Mouse (Mus musculus) stomach, postnatal 0 days (tissue): ENCODE data around the gene Sema4f. TPM values are rescaled to one million over a fixed set of nuclear protein-coding genes. Genes with fewer than 3 reads are reported as not detected.
A peak's percentile ranks its signal among the peaks of the same experiment; 100 is the strongest.

Experiments
- ATAC-seq: fragments of 200-750 bp; cut with Nextera tagmentation; 2 replicates; pipeline ENCODE4 v1.8.0; 2017; ENCODE audit not compliant: low FRiP score, low TSS enrichment
- DNase-seq: peaks from one replicate; pipeline ENCODE4 v3.0.0-alpha.2; 2016; ENCODE audit warnings: low spot score
- H3K27ac ChIP-seq: fragments of 300-500 bp; sonication (generic); replicated peaks from 2 replicates; pipeline ENCODE4 v1.5.1; 2014; ENCODE audit warnings: mild to moderate bottlenecking, control low read depth
- H3K27me3 ChIP-seq: fragments of 300-500 bp; sonication (generic); 2 replicates; pipeline ENCODE4 v1.6.1; 2014; ENCODE audit warnings: low read length; ENCODE audit not compliant: control insufficient read depth, insufficient read depth
- H3K36me3 ChIP-seq: fragments of 300-500 bp; sonication (generic); 2 replicates; pipeline ENCODE4 v1.6.1; 2014; ENCODE audit warnings: low read length, mixed read lengths; ENCODE audit not compliant: control insufficient read depth, insufficient read depth
- H3K4me1 ChIP-seq: fragments of 300-500 bp; sonication (generic); replicated peaks from 2 replicates; pipeline ENCODE4 v1.6.1; 2014; ENCODE audit warnings: antibody characterized with exemption; ENCODE audit not compliant: control insufficient read depth, insufficient read depth
- H3K4me2 ChIP-seq: fragments of 300-500 bp; sonication (generic); replicated peaks from 2 replicates; pipeline ENCODE4 v1.6.1; 2014; ENCODE audit warnings: low read depth, mild to moderate bottlenecking, control low read depth, moderate library complexity
- H3K4me3 ChIP-seq: fragments of 300-500 bp; sonication (generic); 2 replicates; pipeline ENCODE4 v1.5.1; 2014; ENCODE audit warnings: low read depth, low read length, control low read depth
- H3K9ac ChIP-seq: fragments of 300-500 bp; sonication (generic); 2 replicates; pipeline ENCODE4 v1.6.1; 2014; ENCODE audit warnings: mild to moderate bottlenecking, low read length, control low read depth, mixed read lengths
- H3K9me3 ChIP-seq: fragments of 300-500 bp; sonication (generic); 2 replicates; pipeline ENCODE4 v1.6.1; 2016; ENCODE audit warnings: low read length; ENCODE audit not compliant: control insufficient read depth
- CTCF ChIP-seq: IDR thresholded peaks from 2 replicates; pipeline ENCODE4 v1.5.1; 2016; ENCODE audit warnings: antibody characterized with exemption, low read depth, mild to moderate bottlenecking, moderate library complexity
- EP300 ChIP-seq: optimal IDR thresholded peaks from 2 replicates; pipeline ENCODE3; 2016; ENCODE audit warnings: antibody characterized with exemption
- WGBS: fragments of 180-500 bp; shearing (Covaris S2); extraction: QIAGEN DNeasy Blood & Tissue Kit; methylation state at CpG from one replicate; pipeline ENCODE4 v1.1.7; 2014; 5-methylcytosine and 5-hydroxymethylcytosine counted together
- polyA plus RNA-seq: library from polyadenylated mRNA; unstranded; fragments of >200 nt; fragmentation: Nextera tagmentation; extraction: Ambion mirVana; gene quantifications from 2 replicates; pipeline ENCODE4 v1.2.1, GENCODE M21; 2015

Sema4f gene
- polyA plus RNA-seq, 1 experiment from 2014 or later, result 0.58 TPM

- Histone ChIP-seq H3K4me2 (no peak overlapping the region), H3K36me3 (no peaks in the 10 kb centered on the region), H3K9ac (no peak overlapping the region), H3K4me1 (no peaks in the 10 kb centered on the region), H3K4me3 (no peak overlapping the region), H3K9me3 (no peaks in the 10 kb centered on the region), H3K27ac (peak overlapping the region; percentile 53; the same call in 1 of the 2 replicates), H3K27me3 (no peaks in the 10 kb centered on the region)
- TF ChIP-seq EP300 (no peak), CTCF (peak; percentile 77)
- WGBS, result 24% methylated on average over 14 of the region's 14 CpGs
- peak; percentile 97 for ATAC-seq
- DNase-seq, result peak; percentile 84
These were observed 30.3 kb downstream of the Sema4f start for GRCm38 (mm10) chr6:82909136-82909855.

- no peak for ATAC-seq
These were observed 31.5 kb downstream of the Sema4f start for GRCm38 (mm10) chr6:82908034-82908433.

GRCm38 (mm10) chr6:82906985-82907384, 32.6 kb downstream of the Sema4f start:
- Histone ChIP-seq H3K9me3 (no peaks in the 10 kb centered on the region), H3K27me3 (no peaks in the 10 kb centered on the region), H3K4me2 (no peak overlapping the region), H3K4me3 (no peak overlapping the region), H3K36me3 (no peaks in the 10 kb centered on the region), H3K4me1 (no peaks in the 10 kb centered on the region), H3K27ac (no peak overlapping the region), H3K9ac (no peak overlapping the region)
- 90% methylated on average over 3 of the region's 3 CpGs for WGBS
- ATAC-seq, result no peak
- DNase-seq, result no peak
- no peak for TF ChIP-seq EP300
- no peak for TF ChIP-seq CTCF

More at GRCm38 (mm10) chr6:82908034-82908433, 31.5 kb downstream of the Sema4f start:
- Histone ChIP-seq H3K9ac (no peak overlapping the region), H3K27ac (no peak overlapping the region), H3K4me1 (no peaks in the 10 kb centered on the region), H3K4me3 (no peak overlapping the region), H3K27me3 (no peaks in the 10 kb centered on the region), H3K36me3 (no peaks in the 10 kb centered on the region), H3K9me3 (no peaks in the 10 kb centered on the region), H3K4me2 (no peak overlapping the region)
- no peak for DNase-seq
- WGBS, result 65% methylated on average over 8 of the region's 8 CpGs
- no peak for TF ChIP-seq CTCF

- H3K4me1 ChIP-seq, result peaks cover 6% of the 10 kb centered on the region; the same call in 1 of the 2 replicates
- no peaks in the 10 kb centered on the region for H3K36me3 ChIP-seq
- no peak for DNase-seq
- TF ChIP-seq CTCF (no peak), EP300 (no peak)
- ATAC-seq, result peak; percentile 69; the same call in 1 of the 2 replicates
- H3K27me3 ChIP-seq, result no peaks in the 10 kb centered on the region
- H3K4me2 ChIP-seq, result no peak overlapping the region
- 42% methylated on average over 8 of the region's 8 CpGs for WGBS
- H3K27ac ChIP-seq, result no peak overlapping the region
- H3K9ac ChIP-seq, result no peak overlapping the region
- H3K4me3 ChIP-seq, result no peak overlapping the region
- H3K9me3 ChIP-seq, result no peaks in the 10 kb centered on the region
These were observed 37.0 kb downstream of the Sema4f start for GRCm38 (mm10) chr6:82902559-82902958.

GRCm38 (mm10) chr6:82898745-82899144, 40.8 kb downstream of the Sema4f start:
- H3K4me3 ChIP-seq, result no peak overlapping the region
- TF ChIP-seq EP300 (no peak), CTCF (no peak)
- no peak overlapping the region for H3K27ac ChIP-seq
- no peak overlapping the region for H3K9ac ChIP-seq
- peaks cover 6% of the 10 kb centered on the region; the same call in 1 of the 2 replicates for H3K4me1 ChIP-seq
- no peaks in the 10 kb centered on the region for H3K36me3 ChIP-seq
- no peak overlapping the region for H3K4me2 ChIP-seq
- peak; percentile 58; the same call in 1 of the 2 replicates for ATAC-seq
- H3K27me3 ChIP-seq, result no peaks in the 10 kb centered on the region
- DNase-seq, result no peak
- no peaks in the 10 kb centered on the region for H3K9me3 ChIP-seq
- WGBS, result 15% methylated on average over 4 of the region's 4 CpGs

- H3K4me1 ChIP-seq, result peaks cover 6% of the 10 kb centered on the region; the same call in 1 of the 2 replicates
- WGBS, result 25% methylated on average over 4 of the region's 4 CpGs
- H3K27ac ChIP-seq, result 0 out of 2 replicates have a peak overlapping the region, but pooled peaks have one; percentile 13
- no peaks in the 10 kb centered on the region for H3K9me3 ChIP-seq
- H3K4me2 ChIP-seq, result no peak overlapping the region
- DNase-seq (peak; percentile 35), ATAC-seq (peak; percentile 56)
- no peak overlapping the region for H3K9ac ChIP-seq
- H3K27me3 ChIP-seq, result no peaks in the 10 kb centered on the region
- TF ChIP-seq CTCF, result no peak
- no peak for TF ChIP-seq EP300
- no peaks in the 10 kb centered on the region for H3K36me3 ChIP-seq
- H3K4me3 ChIP-seq, result no peak overlapping the region
These were observed 41.3 kb downstream of the Sema4f start for GRCm38 (mm10) chr6:82898227-82898626.
